Mouse (Mus musculus): Measurements from ENCODE around the gene Gm44973.
A peak's percentile ranks its signal among the peaks of the same experiment; 100 is the strongest.
"Not testable (repeated sequence)": the region's sequence is repeated elsewhere in the genome, so short reads cannot be mapped to it uniquely, and the experiment has no call there.

Gene Gm44973

GRCm38 (mm10) chr7:5052438-5052837, 37.1 kb downstream of the Gm44973 start:
- DNase-seq: peak; percentile 52

GRCm38 (mm10) chr7:5052931-5053343, 37.6 kb downstream of the Gm44973 start:
- peak; percentile 54 for DNase-seq

GRCm38 (mm10) chr7:5053456-5054179, 38.3 kb downstream of the Gm44973 start:
- peak; percentile 54 for DNase-seq

- DNase-seq: peak; percentile 72
These were observed 41.5 kb downstream of the Gm44973 start for GRCm38 (mm10) chr7:5056651-5057263.

GRCm38 (mm10) chr7:5057381-5057780, 42.1 kb downstream of the Gm44973 start:
- DNase-seq: peak; percentile 61

- DNase-seq: peak; percentile 61
These were observed 42.5 kb downstream of the Gm44973 start for GRCm38 (mm10) chr7:5057804-5058203.

- DNase-seq: peak; percentile 66
These were observed 43.3 kb downstream of the Gm44973 start for GRCm38 (mm10) chr7:5058631-5059030.

- peak; percentile 69 for DNase-seq
These were observed 44.1 kb downstream of the Gm44973 start for GRCm38 (mm10) chr7:5059421-5059820.

GRCm38 (mm10) chr7:5060239-5060731, 45.0 kb downstream of the Gm44973 start:
- peak; percentile 94 for DNase-seq

GRCm38 (mm10) chr7:5060944-5061773, 45.9 kb downstream of the Gm44973 start:
- peak; percentile 99 for DNase-seq

- DNase-seq: peak; percentile 93
These were observed 46.6 kb downstream of the Gm44973 start, which contains the start of gene U2af2 for GRCm38 (mm10) chr7:5061774-5062359. Gene U2af2 (plus strand): TSS chr7:5062143.

- peak; percentile 80 for DNase-seq
These were observed 47.2 kb downstream of the Gm44973 start for GRCm38 (mm10) chr7:5062360-5063001.

- DNase-seq: no peak
These were observed 49.6 kb downstream of the Gm44973 start for GRCm38 (mm10) chr7:5064886-5065285.

GRCm38 (mm10) chr7:5073586-5073985, 58.3 kb downstream of the Gm44973 start:
- DNase-seq: no peak

- DNase-seq: no peak
These were observed 59.7 kb downstream of the Gm44973 start for GRCm38 (mm10) chr7:5074984-5075383.

- DNase-seq: no peak
These were observed 61.6 kb downstream of the Gm44973 start for GRCm38 (mm10) chr7:5076931-5077330.

- DNase-seq: not testable (repeated sequence)
These were observed 64.2 kb downstream of the Gm44973 start for GRCm38 (mm10) chr7:5079365-5080009.

- DNase-seq: peak; percentile 94
These were observed 64.9 kb downstream of the Gm44973 start, which contains the start of gene Epn1 for GRCm38 (mm10) chr7:5080010-5080751. Gene Epn1 (plus strand): TSS chr7:5080235.

GRCm38 (mm10) chr7:5080815-5081214, 65.5 kb downstream of the Gm44973 start:
- peak; percentile 53 for DNase-seq

- no peak for DNase-seq
These were observed 65.9 kb downstream of the Gm44973 start for GRCm38 (mm10) chr7:5081241-5081640.

GRCm38 (mm10) chr7:5081939-5082338, 66.6 kb downstream of the Gm44973 start:
- no peak for DNase-seq
